Mouse (Mus musculus) T-helper 2 cell (primary cell): ENCODE measurements around the gene Rbfox3.

Experiments
- in situ Hi-C: fragments of 300-600 bp; cut with MboI, MseI; formaldehyde crosslinking; loops from one replicate; pipeline ENCODE4 v1.15.1; 2025; ENCODE audit warnings: high pct_unique_total_duplicates

Gene Rbfox3

DNA sequence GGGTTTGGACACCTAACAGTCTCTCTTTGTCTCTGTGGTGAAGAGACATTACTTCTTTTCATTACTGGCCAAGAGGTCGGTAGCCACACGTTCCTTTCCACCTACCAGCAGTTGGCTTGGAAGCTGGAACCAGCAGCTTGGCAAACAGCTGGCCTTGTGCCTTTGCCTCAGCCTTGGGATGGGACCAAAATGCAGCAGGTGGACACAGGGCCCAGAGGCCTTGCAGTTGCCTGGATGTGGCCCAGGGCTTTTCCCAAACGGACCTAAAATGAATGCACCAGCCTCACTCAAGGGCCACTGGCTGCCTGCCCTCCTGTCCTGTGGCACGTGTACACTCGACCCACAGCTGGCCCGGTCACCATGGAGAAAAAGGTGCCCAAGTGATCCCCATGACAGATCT, 460.2 kb downstream of the Rbfox3 start:
- in situ Hi-C loops = no loop called here

DNA sequence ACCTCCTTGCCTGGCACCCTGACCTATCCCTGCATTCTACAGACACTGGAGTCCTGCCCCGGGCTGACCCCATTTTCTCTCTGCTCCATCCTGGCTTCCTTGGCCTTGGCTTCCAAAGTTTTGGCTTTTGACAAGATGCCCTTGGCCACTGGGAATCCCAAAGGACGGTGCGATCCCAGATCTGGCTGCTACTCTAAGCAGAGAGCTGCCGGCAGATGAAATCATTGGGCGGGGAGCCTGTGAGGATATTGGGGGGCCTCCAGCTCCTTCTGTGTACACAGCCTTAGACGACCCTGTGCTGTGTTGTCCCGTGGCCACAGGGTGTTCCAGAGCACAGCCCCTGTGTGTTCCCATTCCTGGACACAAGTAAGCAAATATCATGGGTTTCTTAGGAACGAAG, 463.0 kb downstream of the Rbfox3 start:
- in situ Hi-C loops = loop anchor here (5.0 kb wide), 1 partner anchor 39 kb away; no protein-coding TSS in a partner anchor

- in situ Hi-C loops = loop anchor here (5.0 kb wide), 1 partner anchor 40 kb away; no protein-coding TSS in a partner anchor
These were observed 464.1 kb downstream of the Rbfox3 start for GRCm38 (mm10) chr11:118447346-118447745.

DNA sequence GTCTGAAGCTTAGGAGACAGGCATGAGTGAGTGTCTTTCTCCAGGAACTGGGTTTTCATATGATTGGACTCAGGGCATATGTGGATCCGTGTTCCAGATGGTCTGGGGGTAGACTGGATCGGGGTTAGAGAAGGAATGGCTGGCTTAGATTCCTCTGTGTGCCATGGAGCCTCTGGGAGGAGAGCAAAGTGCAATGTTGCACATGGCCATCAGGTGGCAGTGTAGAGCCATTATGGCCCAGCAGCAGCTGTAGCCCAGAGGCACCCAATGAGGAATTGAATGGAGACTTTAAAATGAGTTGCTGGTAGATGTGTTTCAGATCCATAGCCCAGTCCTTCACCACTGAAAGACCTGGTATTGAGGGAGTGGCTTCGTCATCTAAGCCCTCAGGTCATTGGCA, 465.6 kb downstream of the Rbfox3 start:
- in situ Hi-C loops = loop anchor here (5.0 kb wide), 1 partner anchor 41 kb away; no protein-coding TSS in a partner anchor

GRCm38 (mm10) chr11:118443201-118443970, 468.0 kb downstream of the Rbfox3 start:
- in situ Hi-C loops = no loop called here

- in situ Hi-C loops = no loop called here
These were observed 468.7 kb downstream of the Rbfox3 start for GRCm38 (mm10) chr11:118442691-118443090.
